Mouse (Mus musculus): ENCODE measurements at regions not wholly inside any gene's neighbourhood (a gene's known extent, or its start where the extent isn't known, plus 50 kb on each side); places are given as distances from the start of the nearest gene placed in this dataset.

- TF ChIP-seq POLR2A (IDR thresholded peaks at IDR 0.05; ENCODE audit: borderline replicate concordance, low read depth, low read length) (no peak), CTCF (IDR thresholded peaks at IDR 0.05; ENCODE audit: low read depth, low read length) (no peak)
Measured at GRCm38 (mm10) chr12:79986241-79986976, 126.4 kb downstream of the Zfp36l1 start.
